Mouse (Mus musculus) heart, adult 2 months (tissue): Measurements from ENCODE around the gene Rtl10.

ENCODE experiments used
- CTCF ChIP-seq: fragments of 200-600 bp; IDR thresholded peaks from 2 replicates; pipeline ENCODE4 v1.8.1; 2022; ENCODE audit warnings: antibody characterized with exemption, mild to moderate bottlenecking, moderate library complexity
- EP300 ChIP-seq: fragments of 200-500 bp; IDR thresholded peaks from 2 replicates; pipeline ENCODE4 v1.6.1; 2011; ENCODE audit warnings: low read depth, low read length, control low read depth; ENCODE audit not compliant: insufficient read depth
- POLR2A ChIP-seq: fragments of 200-500 bp; IDR thresholded peaks from 2 replicates; pipeline ENCODE4 v1.6.1; 2011; ENCODE audit warnings: mild to moderate bottlenecking, low read depth, low read length, control low read depth; ENCODE audit not compliant: insufficient read depth

DNA sequence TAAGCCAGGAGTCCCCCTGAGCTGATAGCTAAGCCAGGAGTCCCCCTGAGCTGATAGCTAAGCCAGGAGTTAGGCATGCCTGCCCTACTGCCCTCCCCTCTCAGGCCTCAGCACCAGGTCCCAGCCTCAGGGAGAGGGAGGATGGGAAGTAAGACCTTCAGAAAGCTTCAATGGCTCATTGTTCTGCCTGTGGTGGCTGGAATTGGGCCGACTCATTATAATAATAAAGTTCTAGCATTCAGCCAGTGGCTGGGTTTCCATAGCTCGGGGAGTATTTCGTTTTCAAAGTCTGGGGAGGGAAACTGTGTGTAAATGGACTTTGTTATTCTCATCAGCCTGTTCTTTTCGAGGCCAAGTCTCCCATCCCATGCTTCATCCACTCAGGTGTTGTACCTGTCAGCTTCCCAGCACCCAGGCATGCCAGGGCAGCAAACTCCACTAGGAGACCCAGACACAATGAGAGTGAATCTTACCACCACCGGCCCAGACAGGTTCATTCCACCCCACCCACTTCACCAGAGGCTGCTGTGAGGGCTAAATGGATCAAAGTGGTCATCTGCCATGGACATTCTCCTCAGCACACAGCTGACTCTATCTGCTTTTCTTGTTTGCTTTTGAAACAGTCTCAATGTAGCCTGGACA, 13.8 kb upstream of the Rtl10 start:
- TF ChIP-seq POLR2A = no peak
- TF ChIP-seq CTCF = no peak
- no peak for TF ChIP-seq EP300
